Mouse (Mus musculus) myocyte (in vitro differentiated cells): Measurements from ENCODE around the gene Ubfd1. TPM values are rescaled to one million over a fixed set of nuclear protein-coding genes. Genes with fewer than 3 reads are reported as not detected.

Source experiments
- H3K27me3 ChIP-seq: one replicate; pipeline ENCODE4 v1.6.1; 2011; ENCODE audit not compliant: control insufficient read depth, insufficient read depth, insufficient read length
- H3K36me3 ChIP-seq: one replicate; pipeline ENCODE4 v1.6.1; 2011; ENCODE audit not compliant: control insufficient read depth, insufficient read depth
- H3K4me2 ChIP-seq: one replicate; pipeline ENCODE4 v1.6.1; 2011; ENCODE audit warnings: low read depth, control low read depth
- H3K4me3 ChIP-seq: one replicate; pipeline ENCODE4 v1.5.1; 2011; ENCODE audit warnings: mild to moderate bottlenecking, control low read depth, moderate library complexity
- H3K79me2 ChIP-seq: one replicate; pipeline ENCODE4 v1.6.1; 2011; ENCODE audit not compliant: control insufficient read depth, insufficient read depth
- H3ac ChIP-seq: one replicate; pipeline ENCODE4 v1.6.1; 2011; ENCODE audit not compliant: control insufficient read depth, insufficient read length
- CEBPB ChIP-seq: IDR thresholded peaks from 2 replicates; pipeline ENCODE4 v1.6.1; 2011; ENCODE audit warnings: mild to moderate bottlenecking, moderate library complexity; ENCODE audit not compliant: poor library complexity, insufficient read depth, severe bottlenecking
- E2F4 ChIP-seq: IDR thresholded peaks from one replicate; pipeline ENCODE4 v1.6.1; 2011; ENCODE audit warnings: mild to moderate bottlenecking, control low read depth, moderate library complexity; ENCODE audit not compliant: insufficient read depth
- MAX ChIP-seq: IDR thresholded peaks from one replicate; pipeline ENCODE4 v1.6.1; 2011; ENCODE audit warnings: low read depth, mild to moderate bottlenecking, control low read depth
- MYOD1 ChIP-seq, 3 experiments: IDR thresholded peaks; one replicate each; pipeline ENCODE4 v1.6.1; 2011; ENCODE audit warnings: control low read depth in 2 of 3, low read depth in 2 of 3, mild to moderate bottlenecking in 2 of 3, moderate library complexity in 1 of 3; ENCODE audit not compliant: insufficient read length in 2 of 3, control insufficient read depth in 1 of 3
- MYOG ChIP-seq, 3 experiments: IDR thresholded peaks; one replicate each; pipeline ENCODE4 v1.6.1; 2011; ENCODE audit warnings: control low read depth in 2 of 3, low read depth in 2 of 3, mild to moderate bottlenecking in 2 of 3; ENCODE audit not compliant: insufficient read length in 2 of 3, control insufficient read depth in 1 of 3, insufficient read depth in 1 of 3
- POLR2A ChIP-seq: IDR thresholded peaks from one replicate; pipeline ENCODE4 v1.6.1; 2011; ENCODE audit warnings: low read depth, mild to moderate bottlenecking, control low read depth, moderate library complexity; ENCODE audit not compliant: insufficient read length
- POLR2AphosphoS2 ChIP-seq: IDR thresholded peaks from one replicate; pipeline ENCODE4 v1.6.1; 2011; ENCODE audit warnings: low read depth, control low read depth; ENCODE audit not compliant: insufficient read length
- REST ChIP-seq: IDR thresholded peaks from one replicate; pipeline ENCODE4 v1.6.1; 2011; ENCODE audit warnings: mild to moderate bottlenecking, control low read depth, moderate library complexity; ENCODE audit not compliant: insufficient read depth, insufficient read length
- SRF ChIP-seq: IDR thresholded peaks from one replicate; pipeline ENCODE4 v1.6.1; 2011; ENCODE audit warnings: low read depth; ENCODE audit not compliant: control insufficient read depth, insufficient read length
- TCF12 ChIP-seq: IDR thresholded peaks from one replicate; pipeline ENCODE4 v1.6.1; 2011; ENCODE audit warnings: mild to moderate bottlenecking, control low read depth; ENCODE audit not compliant: poor library complexity, insufficient read depth, severe bottlenecking
- TCF3 ChIP-seq: IDR thresholded peaks from one replicate; pipeline ENCODE4 v1.6.1; 2011; ENCODE audit warnings: low read depth, control low read depth; ENCODE audit not compliant: insufficient read length
- USF1 ChIP-seq: IDR thresholded peaks from one replicate; pipeline ENCODE4 v1.6.1; 2011; ENCODE audit warnings: low read depth, mild to moderate bottlenecking, control low read depth, moderate library complexity
- polyA plus RNA-seq: library from polyadenylated mRNA; unstranded; fragments of >200 nt; fragmentation: generic; extraction: Trizol; gene quantifications from one replicate; pipeline ENCODE4 v1.2.1, GENCODE M21; 2012; ENCODE audit warnings: missing spikeins

Gene Ubfd1
- polyA plus RNA-seq, 1 experiment, result 19.9 TPM

GRCm38 (mm10) chr7:122044106-122044505 is 22.9 kb upstream of the Ubfd1 start:
- Histone ChIP-seq H3K36me3 (peaks cover 7% of the 10 kb centered on the region), H3K4me2 (no peak overlapping the region)
- TF ChIP-seq SRF (no peak), TCF3 (no peak), CEBPB (no peak), POLR2A (no peak), POLR2AphosphoS2 (no peak), MAX (no peak), MYOD1 (IDR thresholded peaks at IDR 0.05; ENCODE audit: control insufficient read depth in 1 of 3, insufficient read length in 2 of 3, low read depth in 2 of 3) (no peak), TCF12 (no peak), E2F4 (no peak)

DNA sequence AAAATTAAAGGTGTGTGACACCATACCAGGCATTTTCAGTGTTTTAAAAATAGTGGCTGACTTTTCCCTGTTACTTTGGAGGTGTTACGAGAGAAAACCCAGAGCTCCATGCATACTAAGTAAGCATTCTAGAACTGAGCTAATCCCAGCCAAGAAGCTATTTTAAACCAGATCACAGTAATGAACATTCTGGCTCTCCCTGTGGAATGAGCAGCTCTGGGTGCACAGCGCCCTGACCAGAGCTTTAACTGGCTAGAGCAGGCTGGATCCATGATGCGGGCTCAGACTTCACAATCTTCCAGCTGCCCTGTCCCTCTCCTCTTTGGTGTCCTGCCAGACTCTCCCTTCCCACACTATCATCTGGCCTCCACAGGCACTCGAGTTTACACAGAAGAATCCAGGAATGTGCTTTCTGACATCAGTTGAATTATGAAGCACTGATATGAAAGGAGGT is 21.8 kb upstream of the Ubfd1 start:
- TF ChIP-seq MYOD1 (IDR thresholded peaks at IDR 0.05; ENCODE audit: control insufficient read depth in 1 of 3, insufficient read length in 2 of 3, low read depth in 2 of 3), result peak in 1 of 3 experiments; percentile 8
- TF ChIP-seq SRF, result no peak
- H3K4me3 ChIP-seq, result no peak overlapping the region
- no peak overlapping the region for H3K4me2 ChIP-seq
- H3K36me3 ChIP-seq, result peaks cover 7% of the 10 kb centered on the region
- H3ac ChIP-seq, result no peak overlapping the region
- H3K27me3 ChIP-seq, result no peaks in the 10 kb centered on the region
- H3K79me2 ChIP-seq, result no peaks in the 10 kb centered on the region

More at GRCm38 (mm10) chr7:122044106-122044505, 22.9 kb upstream of the Ubfd1 start:
- Histone ChIP-seq H3ac (no peak overlapping the region), H3K4me3 (no peak overlapping the region), H3K27me3 (no peaks in the 10 kb centered on the region), H3K79me2 (no peaks in the 10 kb centered on the region)

DNA sequence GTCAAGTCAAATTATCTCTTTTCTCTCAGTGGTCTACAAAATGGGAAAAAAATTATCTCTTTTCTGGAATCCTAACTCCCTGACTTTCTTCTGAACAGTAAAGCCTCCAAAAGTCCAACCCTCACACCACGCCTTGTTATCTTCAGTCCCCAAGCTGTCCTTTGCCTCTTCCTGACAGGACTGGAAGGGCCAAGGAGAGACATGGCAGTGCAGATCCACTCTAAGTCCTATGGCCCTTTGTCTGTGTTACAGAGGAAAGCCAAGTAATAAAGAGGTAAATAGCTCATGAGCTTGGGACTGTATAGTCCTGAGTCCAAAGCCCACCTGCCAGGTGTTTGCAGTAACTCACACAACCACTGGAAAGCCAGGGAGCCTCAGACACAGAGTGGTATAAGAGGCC is 21.3 kb upstream of the Ubfd1 start:
- Histone ChIP-seq H3ac (no peak overlapping the region), H3K79me2 (no peaks in the 10 kb centered on the region), H3K4me3 (no peak overlapping the region), H3K27me3 (no peaks in the 10 kb centered on the region), H3K4me2 (no peak overlapping the region), H3K36me3 (peaks cover 8% of the 10 kb centered on the region)
- no peak for TF ChIP-seq MYOD1 (IDR thresholded peaks at IDR 0.05; ENCODE audit: control insufficient read depth in 1 of 3, insufficient read length in 2 of 3, low read depth in 2 of 3)
- no peak for TF ChIP-seq USF1
- TF ChIP-seq MYOG (IDR thresholded peaks at IDR 0.05; ENCODE audit: control insufficient read depth in 1 of 3, insufficient read depth in 1 of 3, insufficient read length in 2 of 3, low read depth in 2 of 3), result no peak
- TF ChIP-seq TCF12, result no peak
- TF ChIP-seq E2F4, result no peak
- no peak for TF ChIP-seq CEBPB
- no peak for TF ChIP-seq REST
- no peak for TF ChIP-seq MAX
- no peak for TF ChIP-seq TCF3
- no peak for TF ChIP-seq POLR2A
- no peak for TF ChIP-seq POLR2AphosphoS2
- no peak for TF ChIP-seq SRF

DNA sequence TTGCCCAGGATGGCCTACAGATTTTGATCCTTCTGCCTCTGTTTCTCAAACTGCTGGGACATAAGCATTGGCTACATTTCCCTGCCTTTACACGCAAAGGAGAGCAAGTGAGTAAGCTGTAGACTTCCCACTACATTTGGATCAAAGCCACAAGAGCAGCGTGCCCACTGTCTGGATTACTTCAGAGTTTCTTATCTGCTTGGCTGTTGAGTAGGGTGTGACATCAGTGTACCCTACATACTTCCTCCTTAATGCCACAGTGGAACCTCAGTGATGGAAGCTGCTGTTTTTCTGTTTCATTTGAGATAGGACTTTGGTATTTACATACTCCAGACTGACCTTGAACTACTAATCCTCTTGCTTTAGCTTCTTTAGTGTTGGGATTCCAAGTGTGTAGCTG is 20.2 kb upstream of the Ubfd1 start:
- Histone ChIP-seq H3ac (no peak overlapping the region), H3K4me2 (no peak overlapping the region), H3K36me3 (peaks cover 11% of the 10 kb centered on the region), H3K27me3 (no peaks in the 10 kb centered on the region), H3K4me3 (no peak overlapping the region), H3K79me2 (no peaks in the 10 kb centered on the region)
- TF ChIP-seq POLR2AphosphoS2, result no peak
- TF ChIP-seq REST, result no peak
- TF ChIP-seq SRF, result no peak
- no peak for TF ChIP-seq MAX
- no peak for TF ChIP-seq MYOG (IDR thresholded peaks at IDR 0.05; ENCODE audit: control insufficient read depth in 1 of 3, insufficient read depth in 1 of 3, insufficient read length in 2 of 3, low read depth in 2 of 3)
- no peak for TF ChIP-seq CEBPB
- no peak for TF ChIP-seq TCF3
- TF ChIP-seq USF1, result no peak
- no peak for TF ChIP-seq MYOD1 (IDR thresholded peaks at IDR 0.05; ENCODE audit: control insufficient read depth in 1 of 3, insufficient read length in 2 of 3, low read depth in 2 of 3)
- TF ChIP-seq E2F4, result no peak
- TF ChIP-seq TCF12, result no peak

DNA sequence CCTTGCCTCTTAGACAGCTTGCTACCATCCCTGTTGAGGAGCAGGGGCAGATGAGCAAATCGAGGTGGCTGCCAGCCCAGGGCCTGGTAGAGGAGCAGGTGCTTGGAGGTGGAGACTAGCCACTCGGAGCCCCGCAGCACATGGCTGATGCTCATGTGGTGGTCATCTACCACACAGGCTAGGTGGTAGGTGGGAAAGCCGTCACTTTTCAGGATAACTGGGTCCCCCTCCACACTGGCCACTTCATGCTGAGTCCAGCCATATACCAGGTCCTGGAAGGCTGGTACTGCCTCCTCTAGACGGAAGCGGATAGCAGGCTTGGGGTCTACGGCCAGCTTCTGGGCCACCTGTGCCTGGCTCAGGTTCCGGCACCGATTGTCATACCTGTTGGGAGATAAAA is 18.8 kb upstream of the Ubfd1 start:
- Histone ChIP-seq H3K27me3 (no peaks in the 10 kb centered on the region), H3ac (no peak overlapping the region), H3K4me3 (no peak overlapping the region), H3K79me2 (no peaks in the 10 kb centered on the region), H3K36me3 (peaks cover 11% of the 10 kb centered on the region), H3K4me2 (no peak overlapping the region)
- TF ChIP-seq TCF3, result no peak
- no peak for TF ChIP-seq POLR2AphosphoS2
- no peak for TF ChIP-seq CEBPB
- no peak for TF ChIP-seq E2F4
- TF ChIP-seq SRF, result no peak
- no peak for TF ChIP-seq REST
- TF ChIP-seq MYOG (IDR thresholded peaks at IDR 0.05; ENCODE audit: control insufficient read depth in 1 of 3, insufficient read depth in 1 of 3, insufficient read length in 2 of 3, low read depth in 2 of 3), result no peak
- no peak for TF ChIP-seq MAX
- no peak for TF ChIP-seq USF1
- no peak for TF ChIP-seq POLR2A
- TF ChIP-seq MYOD1 (IDR thresholded peaks at IDR 0.05; ENCODE audit: control insufficient read depth in 1 of 3, insufficient read length in 2 of 3, low read depth in 2 of 3), result no peak
- TF ChIP-seq TCF12, result no peak
